Mouse (Mus musculus) spleen, adult 2 months (tissue): ENCODE results near the gene Gjb1.

ENCODE experiments used
- CTCF ChIP-seq: fragments of 200-500 bp; IDR thresholded peaks from 2 replicates; pipeline ENCODE4 v1.5.1; 2011; ENCODE audit warnings: mild to moderate bottlenecking, inconsistent platforms; ENCODE audit not compliant: insufficient read depth, insufficient read length, insufficient replicate concordance; ENCODE audit errors: extremely low read depth
- POLR2A ChIP-seq: fragments of 200-500 bp; IDR thresholded peaks from 2 replicates; pipeline ENCODE4 v1.6.1; 2011; ENCODE audit warnings: low read depth, low read length, inconsistent platforms

DNA sequence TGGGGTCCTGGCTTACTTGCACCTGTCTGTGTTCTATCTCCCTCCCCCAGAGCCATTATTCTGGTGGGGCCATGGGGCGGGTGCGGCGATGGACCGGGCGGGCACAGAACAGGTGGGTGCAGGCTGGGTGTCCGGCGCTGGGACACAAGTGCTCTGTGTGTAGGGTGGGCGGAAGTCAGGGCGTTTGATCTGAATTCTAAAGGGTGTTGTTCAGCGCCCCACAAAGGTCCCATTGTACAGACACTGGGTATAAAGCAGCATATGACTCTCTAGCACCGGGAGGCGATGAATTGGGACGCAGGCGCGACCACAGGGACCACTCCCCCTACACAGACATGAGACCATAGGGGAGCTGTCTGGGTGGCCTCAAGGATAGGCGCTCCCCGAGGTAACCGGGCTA, 7.3 kb downstream of the Gjb1 start:
- TF ChIP-seq POLR2A, result no peak
- no peak for TF ChIP-seq CTCF
